In the genomic region with DNA sequence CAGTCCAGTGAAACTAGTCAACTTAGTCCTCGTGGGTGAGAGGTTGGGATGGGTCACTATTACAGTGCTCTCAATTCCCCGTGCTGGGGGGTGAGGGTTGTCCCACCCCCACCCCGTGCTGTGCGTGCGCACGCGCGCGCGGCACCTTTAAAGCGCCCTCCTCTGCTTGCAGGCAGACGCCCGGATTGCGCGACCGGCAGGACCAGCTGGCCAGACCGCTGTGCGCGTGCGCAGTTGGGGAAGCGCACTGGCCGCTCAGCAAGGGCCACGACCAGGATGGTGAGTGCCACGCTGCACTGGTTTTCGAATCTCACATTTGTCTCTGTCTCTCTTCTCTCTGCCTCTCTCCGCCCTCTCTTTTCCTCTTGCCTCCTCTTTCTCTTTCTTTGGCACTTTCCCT, we compare ENCODE assay signal across 7 mouse cellular contexts. TPM values are rescaled to one million over a fixed set of nuclear protein-coding genes. Genes with fewer than 3 reads are reported as not detected.
DNase-seq lines count a peak whose midpoint lies in the region; ATAC-seq and TF ChIP-seq lines count a peak whose summit lies in the region.

Hapln4 (plus strand) TSS at position 173 of the 400 bp plus-strand sequence.

- peak; percentile 52 for DNase-seq in adipocyte (ENCODE audit: low spot score)
- peak; percentile 84 for DNase-seq in embryonic facial prominence, embryonic 10.5 days (ENCODE audit: low spot score)
- DNase-seq in hindbrain, embryonic 14.5 days (ENCODE audit: low spot score) = no peak
- peak; percentile 72 to 80 for DNase-seq in left cerebral cortex, adult 2 months (ENCODE audit: extremely low spot score in 1 of 2, low spot score in 2 of 2)

- H3K36me3 ChIP-seq in E14TG2a.4 (ENCODE audit: insufficient read depth, low read length) (no peaks in the 10 kb centered on the region), macrophage (ENCODE audit: inconsistent target) (no peaks in the 10 kb centered on the region)
- H3K36me3 ChIP-seq in embryonic facial prominence, embryonic 10.5 days (replicated peaks) = no peaks in the 10 kb centered on the region
- peaks cover under 1% of the 10 kb centered on the region; the same call in 1 of the 2 replicates for H3K36me3 ChIP-seq in hindbrain, embryonic 14.5 days (replicated peaks; ENCODE audit: control insufficient read depth, insufficient read depth)
- H3K36me3 ChIP-seq in stomach, embryonic 15.5 days = no peaks in the 10 kb centered on the region

- intact Hi-C loops in left cerebral cortex, adult 2 months (cut with DNase I) = no loop called here

- H3K9me3 ChIP-seq in E14TG2a.4 (ENCODE audit: low read length) = no peaks in the 10 kb centered on the region
- H3K9me3 ChIP-seq in embryonic facial prominence, embryonic 10.5 days = no peaks in the 10 kb centered on the region
- H3K9me3 ChIP-seq in hindbrain, embryonic 14.5 days (ENCODE audit: control insufficient read depth, low read length) = no peaks in the 10 kb centered on the region
- no peaks in the 10 kb centered on the region for H3K9me3 ChIP-seq in stomach, embryonic 15.5 days

- H3K4me2 ChIP-seq in hindbrain, embryonic 14.5 days (replicated peaks) = peak within 1 kb of the TSS; percentile 95
- H3K4me2 ChIP-seq in stomach, embryonic 15.5 days = peak within 1 kb of the TSS; percentile 71

- TF ChIP-seq CTCF in E14TG2a.4 (conservative IDR thresholded peaks at IDR 0.05; ENCODE audit: low read length) = no peak
- no peak; the same call in 1 of the 2 replicates for TF ChIP-seq CTCF in left cerebral cortex, adult 2 months (IDR thresholded peaks at IDR 0.05)

- no peaks in the 10 kb centered on the region for H3K79me2 ChIP-seq in macrophage (ENCODE audit: inconsistent target)

- H3K4me1 ChIP-seq in E14TG2a.4 (replicated peaks; ENCODE audit: low read depth, low read length) = peaks cover 52% of the 10 kb centered on the region
- peaks cover 29% of the 10 kb centered on the region for H3K4me1 ChIP-seq in embryonic facial prominence, embryonic 10.5 days
- H3K4me1 ChIP-seq in hindbrain, embryonic 14.5 days (replicated peaks; ENCODE audit: control insufficient read depth, insufficient read depth, low read length) = peaks cover 20% of the 10 kb centered on the region
- peaks cover 20% of the 10 kb centered on the region for H3K4me1 ChIP-seq in stomach, embryonic 15.5 days

- H3K4me3 ChIP-seq in E14TG2a.4 (replicated peaks; ENCODE audit: low read length) (peak within 1 kb of the TSS; percentile 75), macrophage (ENCODE audit: inconsistent target) (peak within 1 kb of the TSS; percentile 5; the same call in 1 of the 2 replicates)
- peak within 1 kb of the TSS; percentile 56 for H3K4me3 ChIP-seq in embryonic facial prominence, embryonic 10.5 days
- peak within 1 kb of the TSS; percentile 43 for H3K4me3 ChIP-seq in hindbrain, embryonic 14.5 days (replicated peaks; ENCODE audit: low read length)
- H3K4me3 ChIP-seq in left cerebral cortex, adult 2 months = peak within 1 kb of the TSS; percentile 57
- peak within 1 kb of the TSS; percentile 35 for H3K4me3 ChIP-seq in stomach, embryonic 15.5 days (replicated peaks)

- no peak for ATAC-seq in hindbrain, embryonic 14.5 days (ENCODE audit: low FRiP score)
- no peak for ATAC-seq in stomach, embryonic 15.5 days (ENCODE audit: insufficient read depth, low FRiP score, low read depth)

- H3K27ac ChIP-seq in embryonic facial prominence, embryonic 10.5 days (replicated peaks) = no peak within 1 kb of the TSS
- no peak within 1 kb of the TSS for H3K27ac ChIP-seq in hindbrain, embryonic 14.5 days
- peak within 1 kb of the TSS; percentile 45 for H3K27ac ChIP-seq in left cerebral cortex, adult 2 months
- H3K27ac ChIP-seq in macrophage = no peak within 1 kb of the TSS
- H3K27ac ChIP-seq in stomach, embryonic 15.5 days = no peak within 1 kb of the TSS

- H3K27me3 ChIP-seq in E14TG2a.4 (ENCODE audit: insufficient read depth, low read length) = peaks cover 93% of the 10 kb centered on the region
- H3K27me3 ChIP-seq in embryonic facial prominence, embryonic 10.5 days (replicated peaks; ENCODE audit: low read depth, poor library complexity, severe bottlenecking) = peaks cover 72% of the 10 kb centered on the region
- H3K27me3 ChIP-seq in hindbrain, embryonic 14.5 days (ENCODE audit: control insufficient read depth, insufficient read depth, low read length) = peaks cover 63% of the 10 kb centered on the region
- H3K27me3 ChIP-seq in stomach, embryonic 15.5 days (replicated peaks) = peaks cover 64% of the 10 kb centered on the region

- WGBS in embryonic facial prominence, embryonic 10.5 days = under 1% methylated on average over 26 of the region's 26 CpGs
- under 1% methylated on average over 26 of the region's 26 CpGs for WGBS in hindbrain, embryonic 14.5 days
- WGBS in macrophage (ENCODE audit: missing documents) = 3% methylated on average over 26 of the region's 26 CpGs
- WGBS in stomach, embryonic 15.5 days = 2% methylated on average over 26 of the region's 26 CpGs

- peak within 1 kb of the TSS; percentile 41 for H3K9ac ChIP-seq in hindbrain, embryonic 14.5 days
- H3K9ac ChIP-seq in stomach, embryonic 15.5 days = no peak within 1 kb of the TSS

RNA-seq across cellular contexts. Expression of gene Hapln4, which starts in this region (rescaled TPM):
- 0.14 and 0.24 TPM in 2 replicates for polyA plus RNA-seq in embryonic facial prominence, embryonic 10.5 days (2016; fragmentation: Nextera tagmentation; extraction: Ambion mirVana)
- 0.80 and 1.1 TPM in 2 replicates for polyA plus RNA-seq in hindbrain, embryonic 14.5 days (2014; fragmentation: Nextera tagmentation; extraction: Ambion mirVana)
- total RNA-seq in left cerebral cortex, adult 2 months (2021) = 100 to 1,000 TPM; 101 to 106 TPM
- total RNA-seq in macrophage (2018; cell fraction: chromatin; rRNA removed) = not detected
- under 1 TPM in 5 of 26 experiments, not detected in 21; 0.03 to 0.04 (median 0.03) TPM for total RNA-seq in macrophage (2018; cell fraction: cytosol; rRNA removed)
- total RNA-seq in macrophage (2018; cell fraction: nucleus; rRNA removed) = under 1 TPM in 2 of 26 experiments, not detected in 24; 0.12 to 0.15 TPM
- polyA plus RNA-seq in macrophage (2018) = 0.03 TPM in 1 of 3 replicates, not detected in the others
- polyA plus RNA-seq in stomach, embryonic 15.5 days (2015; fragmentation: Nextera tagmentation; extraction: Ambion mirVana) = 0.10 and 0.14 TPM in 2 replicates

Comparison
In these comparisons a context has a peak if more than half of its experiments do, and no peak if none do; other contexts are left out.
1. Peak in DNase-seq and H3K4me3 ChIP-seq in embryonic facial prominence, embryonic 10.5 days; RNA of the gene not detected or under 1 TPM.
2. H3K4me3 ChIP-seq: peak in every context shown above with its lines; median percentile 75 in E14TG2a.4; 57 in left cerebral cortex, adult 2 months; 56 in embryonic facial prominence, embryonic 10.5 days; 43 in hindbrain, embryonic 14.5 days; 35 in stomach, embryonic 15.5 days; 5 in macrophage.